ENCODE assay signal across 27 mouse cellular contexts in genomic region chr17:69463037-69463436, GRCm38 (mm10). TPM values are rescaled to one million over a fixed set of nuclear protein-coding genes. Genes with fewer than 3 reads are reported as not detected.
"Had no signal": no experiment of that assay in that cellular context is flagged by ENCODE, and none has a peak within 500 bp of the region (broad histone marks: within the 10 kb centered on the region; RNA-seq: fewer than 3 reads in every experiment).

No protein-coding gene starts in this region.

- H3K9ac ChIP-seq: limb, embryonic 13.5 days; liver, embryonic 12.5 days; liver, embryonic 15.5 days; lung, embryonic 15.5 days; midbrain, embryonic 13.5 days; neural tube, embryonic 13.5 days; stomach, embryonic 15.5 days had no signal

- ATAC-seq: liver, embryonic 12.5 days; midbrain, embryonic 13.5 days; midbrain, embryonic 16.5 days had no signal

- H3K36me3 ChIP-seq: limb, embryonic 10.5 days; limb, embryonic 13.5 days; liver, embryonic 12.5 days; liver, embryonic 15.5 days; lung, embryonic 15.5 days; midbrain, embryonic 10.5 days; midbrain, embryonic 13.5 days; neural tube, embryonic 13.5 days; stomach, embryonic 15.5 days had no signal

- H3K9me3 ChIP-seq: limb, embryonic 10.5 days; limb, embryonic 13.5 days; liver, embryonic 12.5 days; lung, embryonic 15.5 days; midbrain, embryonic 10.5 days; midbrain, embryonic 13.5 days; neural tube, embryonic 13.5 days; stomach, embryonic 15.5 days had no signal

- H3K27ac ChIP-seq: kidney, postnatal 0 days; limb, embryonic 10.5 days; limb, embryonic 13.5 days; liver, embryonic 12.5 days; liver, embryonic 15.5 days; lung, embryonic 15.5 days; midbrain, embryonic 10.5 days; midbrain, embryonic 13.5 days; neural tube, embryonic 13.5 days; stomach, embryonic 15.5 days had no signal

- H3K4me3 ChIP-seq: limb, embryonic 10.5 days; limb, embryonic 13.5 days; liver, embryonic 12.5 days; liver, embryonic 15.5 days; lung, embryonic 15.5 days; megakaryocyte, embryonic 14.5 days; midbrain, embryonic 10.5 days; midbrain, embryonic 13.5 days; myocyte; neural tube, embryonic 13.5 days; stomach, embryonic 15.5 days had no signal

- DNase-seq: kidney, adult 2 months; kidney, postnatal 25 days; liver; lung, adult 18-20 months; lung, postnatal 10 days; lung, postnatal 36 days; retina, postnatal 1 day; right cerebral cortex, postnatal 25 days; spleen, adult 18-20 months; thymus, postnatal 25 days had no signal

- H3K4me2 ChIP-seq: limb, embryonic 13.5 days; liver, embryonic 12.5 days; liver, embryonic 15.5 days; lung, embryonic 15.5 days; midbrain, embryonic 13.5 days; neural tube, embryonic 13.5 days; stomach, embryonic 15.5 days had no signal

- H3K27me3 ChIP-seq: limb, embryonic 13.5 days; liver, embryonic 12.5 days; liver, embryonic 15.5 days; lung, embryonic 15.5 days; midbrain, embryonic 13.5 days; neural tube, embryonic 13.5 days; stomach, embryonic 15.5 days had no signal

- H3K4me1 ChIP-seq: limb, embryonic 10.5 days; limb, embryonic 13.5 days; liver, embryonic 12.5 days; liver, embryonic 15.5 days; lung, embryonic 15.5 days; megakaryocyte, embryonic 14.5 days; midbrain, embryonic 13.5 days; neural tube, embryonic 13.5 days; stomach, embryonic 15.5 days had no signal

RNA-seq across cellular contexts. Expression of gene Akain1, which starts 23.9 kb away (rescaled TPM):
- total RNA-seq: monocyte, adult 5-6 weeks had no signal
- polyA plus RNA-seq: kidney, adult 2 months; kidney, embryonic 14.5 days; kidney, postnatal 0 days; large intestine, adult 2 months; limb, embryonic 10.5 days; limb, embryonic 13.5 days; liver, embryonic 12.5 days; liver, embryonic 15.5 days; lung, embryonic 15.5 days; midbrain, embryonic 10.5 days; myocyte; stomach, embryonic 15.5 days; thymus, postnatal 0 days had no signal
